Mouse (Mus musculus) CH12.LX (cell line): Measurements from ENCODE around the gene Kcng4. TPM values are rescaled to one million over a fixed set of nuclear protein-coding genes. Genes with fewer than 3 reads are reported as not detected.

Experiments used
- DNase-seq: peaks from one replicate; pipeline ENCODE4 v3.0.0-alpha.2; 2013; ENCODE audit errors: extremely low read depth
- H3K27ac ChIP-seq: 2 replicates; pipeline ENCODE4 v1.5.1; 2012; ENCODE audit warnings: low read depth, mild to moderate bottlenecking, control low read depth, moderate library complexity; ENCODE audit not compliant: insufficient read depth
- H3K27me3 ChIP-seq: replicated peaks from 2 replicates; pipeline ENCODE3; 2012; ENCODE audit warnings: inconsistent platforms
- H3K36me3 ChIP-seq, 2 experiments: replicated peaks in 1 of 2; 2 replicates each; pipeline versions ENCODE3 to v1.6.1; 2012; ENCODE audit warnings: inconsistent platforms in 1 of 2, low read length in 1 of 2, mild to moderate bottlenecking in 1 of 2, mixed read lengths in 1 of 2, moderate library complexity in 1 of 2; ENCODE audit not compliant: control insufficient read depth in 1 of 2, insufficient read depth in 1 of 2
- H3K4me1 ChIP-seq, 2 experiments: 2 replicates each; pipeline ENCODE4 v1.6.1; 2012; ENCODE audit warnings: inconsistent platforms in 1 of 2, moderate library complexity in 1 of 2; ENCODE audit not compliant: insufficient read depth in 2 of 2, control insufficient read depth in 1 of 2
- H3K4me2 ChIP-seq: 2 replicates; pipeline ENCODE4 v1.6.1; 2012; ENCODE audit warnings: low read depth, mild to moderate bottlenecking, control low read depth; ENCODE audit not compliant: poor library complexity, insufficient read depth, severe bottlenecking
- H3K4me3 ChIP-seq, 3 experiments: fragments of 150-350 bp in 1 of 3; sonication (generic) in 1 of 3; replicated peaks in 1 of 3; 2 replicates each; pipeline versions ENCODE3 to v1.5.1; 2011 to 2012; ENCODE audit warnings: low read depth in 2 of 3, low read length in 2 of 3, mild to moderate bottlenecking in 2 of 3, moderate library complexity in 2 of 3, control low read depth in 1 of 3, improper control_type of control experiment in 1 of 3, inconsistent platforms in 1 of 3, mixed read lengths in 1 of 3; ENCODE audit not compliant: poor library complexity in 1 of 3
- H3K79me2 ChIP-seq: replicated peaks from 2 replicates; pipeline ENCODE4 v1.6.1; 2012; ENCODE audit warnings: mild to moderate bottlenecking, moderate library complexity; ENCODE audit not compliant: control insufficient read depth, poor library complexity, insufficient read depth, severe bottlenecking; ENCODE audit errors: extremely low read depth
- H3K9ac ChIP-seq: 2 replicates; pipeline ENCODE4 v1.6.1; 2012; ENCODE audit warnings: low read depth, mild to moderate bottlenecking, control low read depth, moderate library complexity; ENCODE audit not compliant: insufficient read depth
- H3K9me3 ChIP-seq: replicated peaks from 2 replicates; pipeline ENCODE3; 2012; ENCODE audit warnings: low read length, inconsistent platforms, mixed read lengths
- CHD1 ChIP-seq: IDR thresholded peaks from 2 replicates; pipeline ENCODE4 v1.6.1; 2012; ENCODE audit warnings: low read depth, low read length, improper control_type of control experiment, inconsistent platforms
- CHD2 ChIP-seq: IDR thresholded peaks from 2 replicates; pipeline ENCODE4 v1.6.1; 2011; ENCODE audit warnings: low read length, improper control_type of control experiment
- CTCF ChIP-seq, 2 experiments: IDR thresholded peaks in 1 of 2; conservative IDR thresholded peaks in 1 of 2; 2 replicates each; pipeline ENCODE4 v1.5.1; 2011 to 2012; ENCODE audit warnings: low read depth in 2 of 2, low read length in 2 of 2, improper control_type of control experiment in 1 of 2, inconsistent platforms in 1 of 2, mild to moderate bottlenecking in 1 of 2, moderate library complexity in 1 of 2
- E2F4 ChIP-seq: IDR thresholded peaks from 2 replicates; pipeline ENCODE4 v1.6.1; 2011; ENCODE audit warnings: low read depth, low read length, improper control_type of control experiment; ENCODE audit not compliant: insufficient replicate concordance
- EP300 ChIP-seq: IDR thresholded peaks from 2 replicates; pipeline ENCODE4 v1.6.1; 2011; ENCODE audit warnings: low read length, improper control_type of control experiment
- HCFC1 ChIP-seq: IDR thresholded peaks from 2 replicates; pipeline ENCODE4 v1.6.1; 2012; ENCODE audit warnings: low read depth, mild to moderate bottlenecking, inconsistent platforms, low read length, improper control_type of control experiment
- JUND ChIP-seq: conservative IDR thresholded peaks from 2 replicates; pipeline ENCODE4 v1.6.1; 2011; ENCODE audit warnings: low read depth, low read length, improper control_type of control experiment
- KAT2A ChIP-seq: IDR thresholded peaks from 2 replicates; pipeline ENCODE4 v1.6.1; 2012; ENCODE audit warnings: low read length, improper control_type of control experiment, inconsistent platforms; ENCODE audit not compliant: insufficient replicate concordance
- PAX5 ChIP-seq: IDR thresholded peaks from 2 replicates; pipeline ENCODE4 v1.6.1; 2012; ENCODE audit warnings: low read length, inconsistent platforms, mixed read lengths
- POLR2A ChIP-seq: IDR thresholded peaks from 2 replicates; pipeline ENCODE4 v1.6.1; 2011; ENCODE audit warnings: low read depth, mild to moderate bottlenecking, improper control_type of control experiment, low read length
- RAD21 ChIP-seq: IDR thresholded peaks from 2 replicates; pipeline ENCODE4 v1.6.1; 2011; ENCODE audit warnings: low read depth, mild to moderate bottlenecking, low read length, improper control_type of control experiment, moderate library complexity
- SMC3 ChIP-seq: IDR thresholded peaks from 2 replicates; pipeline ENCODE4 v1.6.1; 2011; ENCODE audit warnings: low read depth, low read length, improper control_type of control experiment
- TBP ChIP-seq: conservative IDR thresholded peaks from 2 replicates; pipeline ENCODE4 v1.6.1; 2011; ENCODE audit warnings: low read depth, low read length, improper control_type of control experiment
- UBTF ChIP-seq: IDR thresholded peaks from 2 replicates; pipeline ENCODE4 v1.6.1; 2012; ENCODE audit warnings: low read depth, mild to moderate bottlenecking, inconsistent platforms, low read length, improper control_type of control experiment, moderate library complexity
- USF1 ChIP-seq: IDR thresholded peaks from 2 replicates; pipeline ENCODE4 v1.6.1; 2014; ENCODE audit warnings: low read depth, mild to moderate bottlenecking, inconsistent platforms, low read length, improper control_type of control experiment
- USF2 ChIP-seq: conservative IDR thresholded peaks from 2 replicates; pipeline ENCODE4 v1.6.1; 2011; ENCODE audit warnings: low read depth, low read length, improper control_type of control experiment
- ZNF384 ChIP-seq: IDR thresholded peaks from 2 replicates; pipeline ENCODE4 v1.6.1; 2012; ENCODE audit warnings: low read depth, low read length, improper control_type of control experiment, inconsistent platforms
- dilution Hi-C: fragments of 300-500 bp; cut with MboI; formaldehyde crosslinking; loops from 2 replicates; pipeline ENCODE4 v1.14.3; 2020; ENCODE audit warnings: low sequenced_read_pairs; ENCODE audit not compliant: extremely low pct_unique_long_range_greater_than_20kb, extremely low pct_ligation_motif_present
- in situ Hi-C: fragments of 300-500 bp; cut with MboI; formaldehyde crosslinking; loops from 3 replicates; pipeline ENCODE4 v1.14.3; 2019; ENCODE audit warnings: low sequenced_read_pairs, low pct_ligation_motif_present, low pct_unique_long_range_greater_than_20kb, mixed read lengths
- polyA plus RNA-seq: library from polyadenylated mRNA; unstranded; fragments of >175 nt; gene quantifications from 2 replicates; pipeline ENCODE4 v1.2.1, GENCODE M21; 2012; ENCODE audit warnings: low read depth; ENCODE audit not compliant: insufficient read length
- total RNA-seq, 2 experiments: library from RNA; depleted of rRNA; stranded (reverse); fragments of 300-350 nt in 1 of 2; fragments of >200 nt in 1 of 2; gene quantifications; 2 replicates each; pipeline ENCODE4 v1.2.3; 2012 to 2014

Gene Kcng4
- total and polyA plus RNA-seq, 3 experiments: not detected

DNA sequence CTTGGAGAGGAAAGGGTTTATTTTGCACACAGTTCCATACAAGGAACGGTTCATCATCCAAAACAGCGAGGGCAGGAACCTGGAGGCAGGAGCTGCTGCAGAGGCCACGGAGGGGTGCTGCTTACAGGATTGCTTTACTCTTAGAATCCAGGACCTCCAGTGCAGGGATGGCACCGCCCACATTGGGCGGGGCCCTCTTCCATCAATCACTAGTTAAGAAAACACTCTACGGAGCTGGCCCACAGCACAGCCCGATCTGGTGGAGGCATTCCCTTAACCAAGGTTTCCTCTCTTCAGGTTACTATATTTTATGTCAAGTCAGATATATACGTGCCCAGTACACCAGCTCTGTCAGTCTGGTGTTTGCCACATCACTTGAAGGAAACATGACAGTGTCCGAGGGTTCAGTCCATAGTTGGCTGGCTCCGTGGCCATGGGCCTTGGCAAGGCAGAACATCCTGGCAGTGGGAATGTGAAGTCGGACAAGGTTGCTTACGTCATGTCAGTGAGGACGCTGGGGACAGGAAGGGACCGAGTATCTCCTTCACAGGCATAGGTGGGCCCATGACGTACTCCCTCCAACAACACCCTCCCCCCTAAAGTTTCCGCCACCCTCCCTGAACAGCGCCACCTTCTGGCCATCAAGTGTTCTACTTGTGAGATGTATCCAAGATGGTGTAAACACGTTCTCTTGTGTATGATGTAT is 42.8 kb upstream of the Kcng4 start:
- peak; percentile 31 for DNase-seq
- TF ChIP-seq CTCF (conservative IDR thresholded peaks at IDR 0.05 in 1 of 2, IDR thresholded peaks at IDR 0.05 in 1 of 2; ENCODE audit: low read depth in 2 of 2, low read length in 2 of 2) (peak; percentile 55 to 58), JUND (no peak)
- TF ChIP-seq, all 38 proteins: peak for 1
- H3K4me3 ChIP-seq: no peak overlapping the region

DNA sequence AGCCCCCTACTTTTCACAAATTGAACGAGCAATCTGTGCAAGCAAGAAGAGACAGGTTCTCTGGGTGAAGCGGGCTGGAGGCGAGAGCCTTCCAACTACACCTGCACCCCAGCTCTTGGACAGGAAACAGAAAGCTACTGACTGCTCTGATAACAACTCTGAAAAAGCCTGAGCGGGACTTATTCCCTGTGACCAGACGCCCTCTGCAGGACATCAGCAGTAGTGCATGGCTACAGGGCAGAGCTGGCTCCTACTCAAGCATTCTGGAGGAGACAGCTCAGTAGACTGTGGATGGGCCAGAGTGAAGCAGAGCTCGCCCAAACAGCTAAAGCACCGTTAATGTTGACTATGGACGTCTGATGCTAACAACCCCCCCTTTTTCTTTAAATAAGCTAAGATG is 40.9 kb upstream of the Kcng4 start:
- no peaks in the 10 kb centered on the region for H3K36me3 ChIP-seq
- peaks cover 7% of the 10 kb centered on the region in 2 experiments; a peak in 2 of 4 replicates for H3K4me1 ChIP-seq
- peaks cover 4% of the 10 kb centered on the region for H3K9me3 ChIP-seq
- H3K4me3 ChIP-seq: no peak overlapping the region
- in situ Hi-C loops (no loop called here), dilution Hi-C loops (no loop called here)
- TF ChIP-seq CTCF (conservative IDR thresholded peaks at IDR 0.05 in 1 of 2, IDR thresholded peaks at IDR 0.05 in 1 of 2; ENCODE audit: low read depth in 2 of 2, low read length in 2 of 2) (peak; percentile 93 to 95), HCFC1 (no peak), PAX5 (no peak), SMC3 (peak; percentile 81), ZNF384 (0 out of 2 replicates have a peak, but pooled peaks have one; percentile 20), RAD21 (peak; percentile 94), USF1 (no peak)
- H3K79me2 ChIP-seq: no peaks in the 10 kb centered on the region
- 0 out of 2 replicates have a peak overlapping the region, but pooled peaks have one; percentile 19 for H3K4me2 ChIP-seq
- peaks cover 67% of the 10 kb centered on the region for H3K27me3 ChIP-seq
- H3K27ac ChIP-seq: no peak overlapping the region
- no peak overlapping the region for H3K9ac ChIP-seq
- peak; percentile 81 for DNase-seq

More for the DNA sequence above, 42.8 kb upstream of the Kcng4 start:
- in situ Hi-C loops: no loop called here
- Histone ChIP-seq H3K9ac (no peak overlapping the region), H3K9me3 (peaks cover 4% of the 10 kb centered on the region), H3K27me3 (peaks cover 71% of the 10 kb centered on the region), H3K4me2 (no peak overlapping the region), H3K79me2 (no peaks in the 10 kb centered on the region), H3K36me3 (no peaks in the 10 kb centered on the region), H3K4me1 (peaks cover 3 to 7% of the 10 kb centered on the region in 2 experiments; a peak in 2 of 4 replicates), H3K27ac (no peak overlapping the region)
- dilution Hi-C loops: no loop called here

DNA sequence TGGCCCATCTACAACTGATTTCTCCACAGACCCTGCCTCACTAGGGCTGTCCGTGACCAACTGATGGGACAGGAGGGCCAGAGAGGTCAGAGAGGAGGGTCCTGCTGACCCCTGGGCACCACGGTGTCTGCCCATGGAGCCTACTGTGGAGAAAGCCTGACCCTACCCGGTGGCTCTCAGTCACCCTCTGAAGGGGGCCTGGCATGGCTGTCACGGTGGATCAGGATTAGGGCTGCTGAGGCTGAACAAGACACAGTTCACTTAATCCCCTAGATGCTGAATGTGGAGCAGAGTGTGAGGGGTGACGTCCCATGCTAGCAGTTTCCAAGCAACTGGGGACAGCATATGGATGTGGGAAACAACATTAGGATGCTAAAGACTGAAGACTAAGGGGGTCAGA is 40.0 kb upstream of the Kcng4 start:
- peaks cover 64% of the 10 kb centered on the region for H3K27me3 ChIP-seq
- no peak overlapping the region for H3K4me2 ChIP-seq
- dilution Hi-C loops: no loop called here
- H3K4me3 ChIP-seq: no peak overlapping the region
- H3K27ac ChIP-seq: no peak overlapping the region
- in situ Hi-C loops: no loop called here
- no peak overlapping the region for H3K9ac ChIP-seq
- peaks cover 7% of the 10 kb centered on the region in 2 experiments; a peak in 2 of 4 replicates for H3K4me1 ChIP-seq
- no peak for TF ChIP-seq USF2
- TF ChIP-seq UBTF: no peak
- TF ChIP-seq CHD2: no peak
- no peak for TF ChIP-seq CTCF (conservative IDR thresholded peaks at IDR 0.05 in 1 of 2, IDR thresholded peaks at IDR 0.05 in 1 of 2; ENCODE audit: low read depth in 2 of 2, low read length in 2 of 2)
- TF ChIP-seq ZNF384: no peak
- TF ChIP-seq CHD1: no peak
- no peak for TF ChIP-seq TBP
- TF ChIP-seq SMC3: no peak
- TF ChIP-seq E2F4: no peak
- no peak for TF ChIP-seq POLR2A
- no peak for TF ChIP-seq KAT2A
- TF ChIP-seq EP300: no peak
- DNase-seq: no peak
- H3K9me3 ChIP-seq: peaks cover 4% of the 10 kb centered on the region
- H3K36me3 ChIP-seq: no peaks in the 10 kb centered on the region
- no peaks in the 10 kb centered on the region for H3K79me2 ChIP-seq
